Mouse (Mus musculus): ENCODE data around the gene Myo1f.

Myo1f gene

DNA sequence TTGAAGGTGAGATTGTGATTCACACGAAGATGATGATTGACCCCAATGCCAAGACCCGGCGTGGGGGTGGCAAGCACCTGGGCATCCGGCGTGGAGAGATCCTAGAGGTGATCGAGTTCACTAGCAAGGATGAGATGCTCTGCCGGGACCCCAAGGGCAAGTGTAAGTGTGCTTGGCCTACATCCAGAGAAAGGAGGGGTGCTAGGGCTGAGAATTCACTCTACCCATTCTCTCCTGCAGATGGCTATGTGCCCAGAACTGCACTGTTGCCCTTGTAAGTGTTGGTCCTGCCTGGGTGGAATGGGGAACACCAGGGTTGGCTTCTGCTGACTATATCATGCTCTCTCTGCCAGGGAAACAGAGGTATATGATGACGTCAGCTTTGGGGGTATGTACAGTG lies 89.6 kb downstream of the Myo1f start:
- in situ Hi-C loops (cut with MboI, MseI) = no loop called here

DNA sequence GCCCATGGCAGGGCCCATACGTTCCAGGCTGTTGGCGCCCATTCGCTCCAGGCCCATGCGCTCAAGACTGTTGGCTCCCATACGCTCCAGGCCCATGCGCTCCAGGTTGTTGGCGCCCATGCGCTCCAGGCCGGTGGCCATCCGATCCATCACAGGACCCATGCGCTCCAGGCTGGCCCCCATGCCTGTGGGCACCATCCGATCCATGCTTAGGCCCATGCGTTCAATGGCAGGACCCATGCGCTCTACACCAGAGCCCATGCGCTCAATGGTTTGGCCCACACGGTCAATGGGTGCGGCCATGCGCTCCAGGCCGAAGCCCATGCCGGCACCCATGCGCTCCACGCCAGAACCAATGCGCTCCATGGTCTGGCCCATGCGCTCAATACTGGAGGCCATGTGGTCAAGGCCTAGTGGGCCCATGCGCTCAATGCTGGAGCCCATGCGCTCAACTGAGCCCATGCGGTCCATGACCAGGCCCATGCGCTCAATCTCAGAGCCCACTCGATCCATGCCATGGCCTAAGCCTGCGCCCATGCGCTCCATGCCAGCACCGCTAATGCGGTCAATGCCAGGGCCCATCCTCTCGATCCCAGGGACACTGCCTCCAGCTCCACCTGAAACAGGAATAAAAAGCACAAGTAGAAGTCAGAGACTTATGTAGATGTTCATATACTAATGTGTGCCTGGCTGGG lies 94.4 kb downstream of the Myo1f start:
- in situ Hi-C loops (cut with MboI, MseI) = no loop called here

Data from T-helper 1 cell (primary cell).